Mouse (Mus musculus) lung, embryonic 15.5 days (tissue): ENCODE data around the gene Tcte1. TPM values are rescaled to one million over a fixed set of nuclear protein-coding genes. Genes with fewer than 3 reads are reported as not detected.

Experiments used
- ATAC-seq: fragments of 200-750 bp; cut with Nextera tagmentation; 2 replicates; pipeline ENCODE4 v1.8.0; 2017; ENCODE audit warnings: moderate number of reproducible peaks, borderline replicate concordance; ENCODE audit not compliant: low FRiP score, low TSS enrichment; ENCODE audit errors: extremely low read depth
- H3K27ac ChIP-seq: fragments of 300-500 bp; sonication (generic); 2 replicates; pipeline ENCODE4 v1.5.1; 2015; ENCODE audit warnings: moderate library complexity, mild to moderate bottlenecking, inconsistent platforms
- H3K27me3 ChIP-seq: fragments of 300-500 bp; sonication (generic); 2 replicates; pipeline ENCODE4 v1.6.1; 2015; ENCODE audit warnings: inconsistent platforms
- H3K36me3 ChIP-seq: fragments of 300-500 bp; sonication (generic); 2 replicates; pipeline ENCODE4 v1.6.1; 2015; ENCODE audit warnings: inconsistent platforms
- H3K4me1 ChIP-seq: fragments of 300-500 bp; sonication (generic); 2 replicates; pipeline ENCODE4 v1.6.1; 2015; ENCODE audit warnings: inconsistent platforms
- H3K4me2 ChIP-seq: fragments of 300-500 bp; sonication (generic); 2 replicates; pipeline ENCODE4 v1.6.1; 2015; ENCODE audit warnings: inconsistent platforms, mild to moderate bottlenecking, moderate library complexity
- H3K4me3 ChIP-seq: fragments of 300-500 bp; sonication (generic); 2 replicates; pipeline ENCODE4 v1.5.1; 2015; ENCODE audit warnings: mild to moderate bottlenecking, inconsistent platforms
- H3K9ac ChIP-seq: fragments of 300-500 bp; sonication (generic); 2 replicates; pipeline ENCODE4 v1.6.1; 2015; ENCODE audit warnings: inconsistent platforms
- H3K9me3 ChIP-seq: fragments of 300-500 bp; sonication (generic); 2 replicates; pipeline ENCODE4 v1.6.1; 2016; ENCODE audit warnings: inconsistent platforms
- WGBS: fragments of 180-500 bp; shearing (Covaris S2); methylation state at CpG from one replicate; pipeline ENCODE4 v1.1.7; 2015; 5-methylcytosine and 5-hydroxymethylcytosine counted together
- polyA plus RNA-seq: library from polyadenylated mRNA; unstranded; fragments of >200 nt; fragmentation: Nextera tagmentation; extraction: Ambion mirVana; gene quantifications from 2 replicates; pipeline ENCODE4 v1.2.1, GENCODE M21; 2015

Gene Tcte1
- polyA plus RNA-seq, 1 experiment from 2014 or later: 0.82 TPM

- Histone ChIP-seq H3K4me2 (no peak overlapping the region), H3K36me3 (no peaks in the 10 kb centered on the region), H3K9ac (no peak overlapping the region), H3K4me1 (peaks cover 13% of the 10 kb centered on the region), H3K9me3 (no peaks in the 10 kb centered on the region), H3K27ac (no peak overlapping the region), H3K27me3 (peaks cover 17% of the 10 kb centered on the region), H3K4me3 (no peak overlapping the region)
- ATAC-seq: no peak
- 80% methylated on average over 15 of the region's 15 CpGs for WGBS
Measured at GRCm38 (mm10) chr17:45559732-45560525, 36.7 kb downstream of the Tcte1 start.

DNA sequence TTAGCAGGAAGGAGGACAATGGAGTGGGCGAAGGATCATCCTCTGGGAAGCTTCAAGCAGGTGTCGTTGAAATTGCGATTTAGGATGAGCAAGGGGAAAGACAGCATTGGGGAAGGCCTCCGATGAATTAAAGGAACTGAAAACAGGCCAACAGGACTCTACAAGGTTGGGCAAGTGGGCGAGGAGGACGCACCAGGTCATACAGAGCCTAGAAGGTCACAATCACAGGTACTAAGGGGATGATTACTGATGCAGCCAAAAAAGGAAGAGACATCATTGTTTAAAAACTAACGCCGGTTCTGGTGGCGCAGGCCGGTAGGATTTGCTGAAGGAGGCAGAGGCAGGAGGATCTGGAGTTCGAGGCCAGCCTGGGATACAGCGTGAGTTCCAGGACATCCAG is 40.0 kb downstream of the Tcte1 start:
- no peaks in the 10 kb centered on the region for H3K27me3 ChIP-seq
- H3K4me2 ChIP-seq: no peak overlapping the region
- H3K27ac ChIP-seq: no peak overlapping the region
- ATAC-seq: no peak
- peak overlapping the region; percentile 96 for H3K4me3 ChIP-seq
- H3K36me3 ChIP-seq: peaks cover 26% of the 10 kb centered on the region
- peaks cover 21% of the 10 kb centered on the region for H3K4me1 ChIP-seq
- 68% methylated on average over 12 of the region's 12 CpGs for WGBS
- H3K9ac ChIP-seq: no peak overlapping the region
- H3K9me3 ChIP-seq: no peaks in the 10 kb centered on the region

GRCm38 (mm10) chr17:45563655-45564530 is 40.7 kb downstream of the Tcte1 start, which contains the start of gene Slc35b2:
Slc35b2 (plus strand) TSS chr17:45563874.
- H3K27me3 ChIP-seq: no peaks in the 10 kb centered on the region
- WGBS: 2% methylated on average over 61 of the region's 61 CpGs
- H3K36me3 ChIP-seq: peaks cover 33% of the 10 kb centered on the region
- H3K9me3 ChIP-seq: no peaks in the 10 kb centered on the region
- peak within 1 kb of the TSS; percentile 82 for H3K27ac ChIP-seq
- peaks cover 23% of the 10 kb centered on the region for H3K4me1 ChIP-seq
- H3K9ac ChIP-seq: peak within 1 kb of the TSS; percentile 97
- peak within 1 kb of the TSS; percentile 83 for H3K4me2 ChIP-seq
- peak within 1 kb of the TSS; percentile 96 for H3K4me3 ChIP-seq
- peak; percentile 89 for ATAC-seq

GRCm38 (mm10) chr17:45564531-45565084 is 41.4 kb downstream of the Tcte1 start:
- Histone ChIP-seq H3K9me3 (no peaks in the 10 kb centered on the region), H3K4me3 (peak overlapping the region; percentile 96), H3K9ac (peak overlapping the region; percentile 97), H3K27me3 (no peaks in the 10 kb centered on the region), H3K36me3 (peaks cover 40% of the 10 kb centered on the region), H3K4me2 (peak overlapping the region; percentile 83), H3K27ac (peak overlapping the region; percentile 82), H3K4me1 (peaks cover 28% of the 10 kb centered on the region)
- WGBS: 6% methylated on average over 18 of the region's 18 CpGs
- no peak for ATAC-seq

- 90% methylated on average over 11 of the region's 11 CpGs for WGBS
- Histone ChIP-seq H3K36me3 (peaks cover 45% of the 10 kb centered on the region), H3K27me3 (no peaks in the 10 kb centered on the region), H3K4me3 (peak overlapping the region; percentile 96), H3K9me3 (no peaks in the 10 kb centered on the region), H3K4me1 (peaks cover 33% of the 10 kb centered on the region), H3K9ac (0 out of 2 replicates have a peak overlapping the region, but pooled peaks have one; percentile 97), H3K4me2 (peak overlapping the region; percentile 83), H3K27ac (no peak overlapping the region)
- ATAC-seq: no peak
Measured at GRCm38 (mm10) chr17:45565103-45565502, 41.9 kb downstream of the Tcte1 start.

DNA sequence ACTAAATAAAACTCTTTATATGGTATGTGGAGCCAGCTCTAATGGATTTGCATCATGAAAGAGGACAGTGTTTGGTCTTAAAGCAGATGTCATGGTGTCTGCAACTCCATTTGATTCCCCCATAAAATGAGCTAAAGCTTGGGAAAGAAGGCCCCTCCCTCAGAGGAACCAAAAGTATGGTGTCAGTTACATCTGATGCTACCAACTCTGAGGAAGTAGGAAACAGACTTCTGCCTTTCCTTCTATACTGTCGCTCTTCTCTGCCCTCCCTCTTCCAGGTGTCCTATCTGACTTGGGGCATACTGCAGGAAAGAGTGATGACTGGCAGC is 42.8 kb downstream of the Tcte1 start:
- Histone ChIP-seq H3K36me3 (peaks cover 54% of the 10 kb centered on the region), H3K27me3 (no peaks in the 10 kb centered on the region), H3K4me1 (peaks cover 41% of the 10 kb centered on the region), H3K9ac (no peak overlapping the region), H3K4me2 (no peak overlapping the region), H3K9me3 (no peaks in the 10 kb centered on the region), H3K4me3 (no peak overlapping the region), H3K27ac (no peak overlapping the region)
- no peak for ATAC-seq
- WGBS: 63% methylated on average over 1 of the region's 1 CpGs

- no peaks in the 10 kb centered on the region for H3K9me3 ChIP-seq
- H3K36me3 ChIP-seq: peaks cover 60% of the 10 kb centered on the region
- ATAC-seq: no peak
- H3K27me3 ChIP-seq: no peaks in the 10 kb centered on the region
- H3K27ac ChIP-seq: no peak overlapping the region
- peaks cover 47% of the 10 kb centered on the region for H3K4me1 ChIP-seq
- H3K4me2 ChIP-seq: no peak overlapping the region
- WGBS: 51% methylated on average over 18 of the region's 18 CpGs
- no peak overlapping the region for H3K4me3 ChIP-seq
- H3K9ac ChIP-seq: no peak overlapping the region
Measured at GRCm38 (mm10) chr17:45566360-45567161, 43.3 kb downstream of the Tcte1 start.

DNA sequence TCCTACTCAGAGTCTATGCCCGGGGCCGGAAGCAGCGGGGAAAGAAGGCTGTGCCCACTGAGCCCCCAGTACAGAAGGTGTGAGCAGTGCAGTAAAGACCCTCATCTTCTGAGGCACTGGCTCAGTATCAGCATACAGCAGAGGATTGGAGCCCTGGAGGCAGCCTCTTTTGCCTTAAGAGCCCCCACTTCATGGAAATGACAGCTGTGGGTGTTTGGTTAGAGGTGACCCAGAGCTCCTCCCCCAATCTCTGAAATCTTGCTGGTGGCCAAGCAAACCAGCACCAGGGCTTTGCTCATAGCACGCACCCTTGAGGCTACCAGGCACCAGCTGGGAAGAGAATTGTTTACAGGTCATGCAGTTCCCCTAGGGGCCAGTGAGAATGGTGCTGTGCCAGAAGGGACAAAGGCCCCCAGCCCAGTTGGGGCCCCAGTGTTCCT is 43.9 kb downstream of the Tcte1 start:
- Histone ChIP-seq H3K4me2 (no peak overlapping the region), H3K27ac (no peak overlapping the region), H3K27me3 (no peaks in the 10 kb centered on the region), H3K9me3 (no peaks in the 10 kb centered on the region), H3K4me3 (no peak overlapping the region), H3K4me1 (peaks cover 51% of the 10 kb centered on the region), H3K9ac (no peak overlapping the region), H3K36me3 (peaks cover 64% of the 10 kb centered on the region)
- 21% methylated on average over 4 of the region's 4 CpGs for WGBS
- ATAC-seq: no peak

DNA sequence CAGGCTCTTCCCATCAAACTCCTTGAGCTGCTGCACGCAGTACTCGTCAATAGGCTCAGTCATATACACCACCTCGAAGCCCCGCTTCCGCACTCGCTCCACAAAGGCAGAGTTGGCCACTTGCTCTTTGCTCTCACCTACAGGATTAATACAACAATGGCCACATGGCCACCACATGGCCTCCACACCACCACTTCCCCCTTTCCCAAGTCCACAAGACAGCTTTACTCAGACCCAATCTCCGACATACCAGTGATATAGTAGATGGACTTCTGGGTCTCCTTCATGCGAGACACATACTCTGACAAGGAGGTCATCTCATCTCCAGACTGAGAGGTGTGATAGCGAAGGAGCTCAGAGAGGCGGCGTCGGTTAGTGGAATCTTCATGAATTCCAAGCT is 45.8 kb downstream of the Tcte1 start:
- WGBS: 80% methylated on average over 12 of the region's 12 CpGs
- H3K27me3 ChIP-seq: no peaks in the 10 kb centered on the region
- H3K27ac ChIP-seq: no peak overlapping the region
- no peak overlapping the region for H3K4me3 ChIP-seq
- no peaks in the 10 kb centered on the region for H3K9me3 ChIP-seq
- H3K9ac ChIP-seq: no peak overlapping the region
- no peak overlapping the region for H3K4me2 ChIP-seq
- H3K4me1 ChIP-seq: peaks cover 51% of the 10 kb centered on the region
- ATAC-seq: no peak
- H3K36me3 ChIP-seq: peaks cover 64% of the 10 kb centered on the region

- peaks cover 64% of the 10 kb centered on the region for H3K36me3 ChIP-seq
- no peaks in the 10 kb centered on the region for H3K9me3 ChIP-seq
- 66% methylated on average over 4 of the region's 4 CpGs for WGBS
- no peaks in the 10 kb centered on the region for H3K27me3 ChIP-seq
- no peak overlapping the region for H3K27ac ChIP-seq
- ATAC-seq: no peak
- H3K9ac ChIP-seq: no peak overlapping the region
- no peak overlapping the region for H3K4me3 ChIP-seq
- no peak overlapping the region for H3K4me2 ChIP-seq
- H3K4me1 ChIP-seq: peaks cover 52% of the 10 kb centered on the region
Measured at GRCm38 (mm10) chr17:45569999-45570398, 46.8 kb downstream of the Tcte1 start.
